20 mouse cellular contexts compared by ENCODE assay signal in genomic region chr1:84131799-84132198, GRCm38 (mm10).
A peak's percentile ranks its signal among the peaks of the same experiment; 100 is the strongest.
DNase-seq lines count a peak whose midpoint lies in the region; ATAC-seq and TF ChIP-seq lines count a peak whose summit lies in the region.
"Had no signal": no experiment of that assay in that cellular context is flagged by ENCODE, and none has a peak within 500 bp of the region (broad histone marks: within the 10 kb centered on the region; RNA-seq: fewer than 3 reads in every experiment).

No protein-coding gene starts in this region.

- H3K4me2 ChIP-seq in midbrain, postnatal 0 days (ENCODE audit: low read depth, low read length, poor library complexity, severe bottlenecking) = no peak overlapping the region
- no peak overlapping the region for H3K4me2 ChIP-seq in midbrain, embryonic 15.5 days
- H3K4me2 ChIP-seq: kidney, embryonic 15.5 days; limb, embryonic 13.5 days; liver, embryonic 13.5 days; lung, embryonic 14.5 days had no signal

- no peak overlapping the region for H3K4me3 ChIP-seq in midbrain, postnatal 0 days (ENCODE audit: low read depth, low read length)
- no peak overlapping the region for H3K4me3 ChIP-seq in midbrain, embryonic 15.5 days
- H3K4me3 ChIP-seq: embryonic facial prominence, embryonic 10.5 days; heart, adult 2 months; kidney, embryonic 15.5 days; limb, embryonic 13.5 days; liver, embryonic 13.5 days had no signal

- no peaks in the 10 kb centered on the region for H3K9me3 ChIP-seq in midbrain, postnatal 0 days (ENCODE audit: low read length)
- no peaks in the 10 kb centered on the region for H3K9me3 ChIP-seq in midbrain, embryonic 15.5 days
- H3K9me3 ChIP-seq: embryonic facial prominence, embryonic 10.5 days; kidney, embryonic 15.5 days; limb, embryonic 13.5 days; liver, embryonic 13.5 days had no signal

- no peak for DNase-seq in cerebellum, postnatal 4 days (ENCODE audit: low spot score in 2 of 2)
- peak; percentile 19 for DNase-seq in midbrain, postnatal 0 days (ENCODE audit: low spot score)
- peak; percentile 26 for DNase-seq in cerebellum, adult 9-11 months
- DNase-seq in right cerebral cortex, postnatal 14 days = no peak
- no peak for DNase-seq in kidney, postnatal 10 days
- DNase-seq in frontal cortex, postnatal 25 days (ENCODE audit: low spot score in 2 of 2) = no peak
- DNase-seq: adrenal gland, adult 8-10 months; heart, adult 2 months; heart, postnatal 36 days; liver, embryonic 13.5 days; lung, embryonic 14.5 days; lung, postnatal 36 days; right cerebral cortex, postnatal 4 days; thymus, postnatal 14 days had no signal

- no peak overlapping the region for H3K9ac ChIP-seq in midbrain, postnatal 0 days (replicated peaks; ENCODE audit: low read length, poor library complexity, severe bottlenecking)
- no peak overlapping the region for H3K9ac ChIP-seq in midbrain, embryonic 15.5 days
- H3K9ac ChIP-seq: kidney, embryonic 15.5 days; limb, embryonic 13.5 days; liver, embryonic 13.5 days; lung, embryonic 14.5 days had no signal

- H3K4me1 ChIP-seq in midbrain, postnatal 0 days (ENCODE audit: insufficient read depth, low read length) = no peaks in the 10 kb centered on the region
- H3K4me1 ChIP-seq in midbrain, embryonic 15.5 days = no peaks in the 10 kb centered on the region
- H3K4me1 ChIP-seq: embryonic facial prominence, embryonic 10.5 days; kidney, embryonic 15.5 days; limb, embryonic 13.5 days; liver, embryonic 13.5 days had no signal

- whole genome bisulfite sequencing in midbrain, postnatal 0 days = 97% methylated on average over 1 of the region's 1 CpGs
- WGBS in midbrain, embryonic 15.5 days = 93% methylated on average over 1 of the region's 1 CpGs

- H3K27ac ChIP-seq in midbrain, postnatal 0 days (ENCODE audit: low read depth, low read length) = no peak overlapping the region
- no peak overlapping the region for H3K27ac ChIP-seq in midbrain, embryonic 15.5 days
- H3K27ac ChIP-seq: embryonic facial prominence, embryonic 10.5 days; heart, adult 2 months; kidney, embryonic 15.5 days; limb, embryonic 13.5 days; liver, embryonic 13.5 days had no signal

- H3K27me3 ChIP-seq in midbrain, postnatal 0 days (ENCODE audit: insufficient read depth, low read length) = no peaks in the 10 kb centered on the region
- H3K27me3 ChIP-seq in midbrain, embryonic 15.5 days (replicated peaks) = no peaks in the 10 kb centered on the region
- H3K27me3 ChIP-seq: kidney, embryonic 15.5 days; limb, embryonic 13.5 days; liver, embryonic 13.5 days had no signal

- peak; percentile 39; the same call in 1 of the 2 replicates for ATAC-seq in cerebellum, adult (ENCODE audit: insufficient number of reproducible peaks, low FRiP score, low TSS enrichment)
- no peak for ATAC-seq in midbrain, postnatal 0 days (ENCODE audit: low FRiP score)
- ATAC-seq in midbrain, embryonic 15.5 days (replicated peaks) = no peak
- ATAC-seq: intestine, embryonic 16.5 days had no signal

- TF ChIP-seq CTCF in midbrain, postnatal 0 days (IDR thresholded peaks at IDR 0.05) = no peak

- no peaks in the 10 kb centered on the region for H3K36me3 ChIP-seq in midbrain, postnatal 0 days (ENCODE audit: insufficient read depth, low read length)
- no peaks in the 10 kb centered on the region for H3K36me3 ChIP-seq in midbrain, embryonic 15.5 days (replicated peaks)
- H3K36me3 ChIP-seq: embryonic facial prominence, embryonic 10.5 days; kidney, embryonic 15.5 days; limb, embryonic 13.5 days; liver, embryonic 13.5 days had no signal

Comparison
In these comparisons a context has a peak if more than half of its experiments do, and no peak if none do; other contexts are left out.
1. DNase-seq: peak in midbrain, postnatal 0 days (single experiment) and cerebellum, adult 9-11 months (single experiment); none in cerebellum, postnatal 4 days (0 of 2), right cerebral cortex, postnatal 14 days (single experiment), kidney, postnatal 10 days (single experiment) and frontal cortex, postnatal 25 days (0 of 2).